Mouse (Mus musculus): Measurements from ENCODE around the gene Adora2a. TPM values are rescaled to one million over a fixed set of nuclear protein-coding genes. Genes with fewer than 3 reads are reported as not detected.

Adora2a gene
- total RNA-seq (2023): 10 to 100 TPM; 23.7 to 29.3 TPM

GRCm38 (mm10) chr10:75316872-75316907, at the start of gene Adora2a:
Adora2a (plus strand) TSS chr10:75316877.

Other genes starting within 250 kb of the Adora2a start
- 10 to 100 TPM; 50.5 to 53.2 TPM for gene Specc1l, start 104.8 kb upstream of the Adora2a start, total RNA-seq (2023)
- 1 to 10 TPM in 1 of 2 experiments, under 1 TPM in 1; 0.80 to 1.2 TPM for gene Upb1, start 84.2 kb downstream of the Adora2a start, total RNA-seq (2023)
- 100 to 1,000 TPM; 124 to 130 TPM for gene Snrpd3, start 200.7 kb downstream of the Adora2a start, total RNA-seq (2023)
- gene Gucd1, start 201.1 kb downstream of the Adora2a start, total RNA-seq (2023): 10 to 100 TPM; 63.7 to 72.9 TPM
- gene Lrrc75b, start 243.5 kb downstream of the Adora2a start, total RNA-seq (2023): 10 to 100 TPM; 10.4 to 12.5 TPM
- gene Ggt1, start 244.7 kb downstream of the Adora2a start, total RNA-seq (2023): 10 to 100 TPM; 37.4 to 48.9 TPM

Data from T-cell, adult 66 days (primary cell).